Mouse (Mus musculus) cerebellum, adult 2 months (tissue): ENCODE measurements at regions not wholly inside any gene's neighbourhood (a gene's known extent, or its start where the extent isn't known, plus 50 kb on each side); places are given as distances from the start of the nearest gene placed in this dataset.

Experiments
- DNase-seq, 2 experiments: peaks; one replicate each; pipeline ENCODE4 v3.0.0; 2021
- H3K27ac ChIP-seq: fragments of 200-500 bp; 2 replicates; pipeline ENCODE4 v1.5.1; 2012; ENCODE audit warnings: low read length, control low read depth, inconsistent platforms; ENCODE audit not compliant: insufficient read depth
- H3K27me3 ChIP-seq: fragments of 200-500 bp; 2 replicates; pipeline ENCODE4 v1.6.1; 2012; ENCODE audit warnings: inconsistent platforms, mild to moderate bottlenecking, low read length, moderate library complexity; ENCODE audit not compliant: control insufficient read depth, insufficient read depth
- H3K4me1 ChIP-seq: fragments of 200-500 bp; 2 replicates; pipeline ENCODE4 v1.6.1; 2011; ENCODE audit warnings: low read length; ENCODE audit not compliant: control insufficient read depth, insufficient read depth
- H3K4me3 ChIP-seq: fragments of 200-500 bp; replicated peaks from 2 replicates; pipeline ENCODE3; 2011; ENCODE audit warnings: mild to moderate bottlenecking, low read depth, low read length, control low read depth; ENCODE audit not compliant: insufficient read depth
- CTCF ChIP-seq: fragments of 200-500 bp; IDR thresholded peaks from 2 replicates; pipeline ENCODE4 v1.5.1; 2011; ENCODE audit warnings: low read depth, mild to moderate bottlenecking, control low read depth, low read length, moderate library complexity, borderline replicate concordance; ENCODE audit not compliant: insufficient read depth
- POLR2A ChIP-seq: fragments of 200-500 bp; IDR thresholded peaks from 2 replicates; pipeline ENCODE4 v1.6.1; 2011; ENCODE audit warnings: low read length, control low read depth, borderline replicate concordance; ENCODE audit not compliant: insufficient read depth
- WGBS: fragments of 180-500 bp; shearing (Covaris S2); methylation state at CpG from one replicate; pipeline ENCODE4 v1.1.7; 2018; 5-methylcytosine and 5-hydroxymethylcytosine counted together

DNA sequence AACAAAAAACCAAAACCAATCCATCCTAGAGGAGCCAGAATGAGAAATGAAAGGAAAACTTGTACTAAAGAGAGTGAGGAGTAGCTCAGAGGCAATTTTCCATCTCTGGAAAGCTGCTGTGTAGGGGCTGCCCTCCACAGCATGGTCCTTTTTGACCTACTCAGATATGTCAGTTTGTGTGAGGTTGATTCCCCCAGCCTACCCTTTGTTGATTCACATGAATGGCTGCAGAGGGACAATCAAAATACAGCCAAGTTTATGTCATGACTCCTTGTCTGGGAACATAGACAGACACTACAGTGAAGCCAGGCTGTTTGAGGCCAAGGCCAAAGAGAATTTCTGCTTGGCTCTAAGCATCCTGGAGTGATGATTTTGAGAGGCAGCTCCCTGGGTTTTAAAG is 387.4 kb upstream of the Cdh6 start:
- Histone ChIP-seq H3K27ac (no peak overlapping the region), H3K27me3 (no peaks in the 10 kb centered on the region), H3K4me3 (no peak overlapping the region), H3K4me1 (no peaks in the 10 kb centered on the region)
- DNase-seq = no peak
- TF ChIP-seq POLR2A = no peak
- TF ChIP-seq CTCF = no peak

DNA sequence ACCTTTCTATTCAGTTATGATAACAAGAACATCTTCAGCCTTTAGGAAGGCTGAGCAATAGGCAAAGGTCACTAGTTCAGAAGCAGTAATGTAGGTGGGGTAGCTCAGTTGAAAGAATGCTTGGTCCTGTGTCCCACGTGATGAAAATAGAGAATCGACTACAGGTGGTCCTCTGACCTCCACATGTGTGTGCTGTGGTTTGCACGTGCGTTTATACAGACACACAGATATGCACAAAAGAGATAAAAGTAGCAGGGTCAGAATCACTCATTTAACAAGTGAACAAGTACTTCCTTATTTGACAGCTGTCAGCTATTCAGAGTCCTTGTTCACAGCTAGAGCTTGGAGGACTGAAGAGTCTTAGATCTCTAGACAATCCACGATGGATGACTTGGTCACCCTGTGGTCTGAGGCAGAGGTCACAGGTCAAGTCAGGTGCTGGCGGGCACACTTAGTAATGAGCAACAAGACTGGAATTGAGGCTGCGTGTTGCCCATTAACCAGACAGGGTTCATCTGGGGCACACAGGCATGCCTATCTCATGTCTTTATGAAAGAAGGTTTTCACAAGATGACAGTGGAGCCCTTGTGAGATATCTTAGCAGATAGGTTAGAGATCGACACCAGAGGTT is 375.8 kb upstream of the Cdh6 start:
- Histone ChIP-seq H3K4me1 (no peaks in the 10 kb centered on the region), H3K4me3 (no peak overlapping the region), H3K27ac (no peak overlapping the region), H3K27me3 (no peaks in the 10 kb centered on the region)
- WGBS = 52% methylated on average over 8 of the region's 8 CpGs
- no peak for TF ChIP-seq CTCF
- no peak for TF ChIP-seq POLR2A
- DNase-seq = no peak

DNA sequence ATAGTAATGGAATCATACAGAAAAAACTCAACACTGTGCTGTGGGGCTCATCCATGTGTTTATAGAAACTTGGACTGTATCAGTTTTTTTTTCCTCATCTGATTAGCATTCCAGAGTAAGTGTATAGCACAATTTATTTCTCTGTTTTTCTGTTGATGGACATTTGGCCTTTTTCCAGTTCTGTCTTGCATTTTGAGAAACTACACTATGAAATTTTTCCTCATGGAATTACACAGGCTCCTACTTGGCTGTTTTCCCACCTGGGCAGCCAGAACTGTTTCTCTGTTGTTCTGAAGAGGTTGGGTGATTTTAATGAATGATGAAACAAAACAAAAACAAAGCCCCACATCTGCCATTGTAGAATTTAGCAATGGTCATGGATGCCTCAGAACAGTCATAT is 366.6 kb upstream of the Cdh6 start:
- TF ChIP-seq POLR2A (no peak), CTCF (no peak)
- H3K27ac ChIP-seq = no peak overlapping the region
- DNase-seq = no peak
- no peaks in the 10 kb centered on the region for H3K4me1 ChIP-seq
- H3K27me3 ChIP-seq = no peaks in the 10 kb centered on the region
- no peak overlapping the region for H3K4me3 ChIP-seq

DNA sequence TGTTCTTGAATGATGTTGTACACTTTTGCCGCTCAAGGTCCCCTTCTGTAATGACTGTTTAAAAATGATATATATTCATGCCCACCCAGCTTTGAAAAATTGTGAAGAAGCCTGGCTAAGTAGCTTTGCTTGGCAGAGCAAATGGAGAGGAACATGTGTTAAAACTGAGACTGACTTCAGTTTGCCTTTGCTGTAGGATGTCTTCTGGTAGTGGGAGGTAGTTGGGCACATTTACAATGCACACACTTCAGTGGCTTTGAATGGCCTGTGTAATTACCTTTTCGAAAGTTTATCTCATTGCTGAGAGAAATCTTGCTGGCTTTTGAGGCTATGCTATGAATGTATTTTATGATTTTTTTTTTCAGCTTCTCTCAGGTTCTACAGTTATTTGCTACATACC is 360.5 kb upstream of the Cdh6 start:
- WGBS = 73% methylated on average over 2 of the region's 2 CpGs
- TF ChIP-seq CTCF (no peak), POLR2A (no peak)
- Histone ChIP-seq H3K27me3 (no peaks in the 10 kb centered on the region), H3K4me1 (no peaks in the 10 kb centered on the region), H3K27ac (no peak overlapping the region), H3K4me3 (no peak overlapping the region)
- no peak for DNase-seq

DNA sequence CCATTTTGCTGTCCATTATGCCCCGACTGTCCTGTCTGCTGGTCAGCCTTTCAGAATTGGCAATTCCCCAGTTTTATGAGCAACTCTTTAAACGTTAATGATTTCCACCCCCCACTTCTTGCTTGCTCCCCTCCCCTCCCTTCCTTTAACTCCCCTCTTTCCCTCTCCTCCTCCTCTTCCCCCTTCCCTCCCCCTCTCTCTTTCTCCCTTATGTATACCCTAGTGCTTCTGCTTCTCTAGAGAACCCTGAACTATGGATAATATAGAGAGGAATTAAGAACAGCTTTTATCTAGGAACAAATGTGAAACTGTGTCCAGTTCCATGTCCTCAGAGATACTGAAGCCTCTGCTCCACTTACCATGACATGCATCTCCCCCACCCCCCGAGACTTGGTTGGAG is 356.5 kb upstream of the Cdh6 start:
- no peaks in the 10 kb centered on the region for H3K27me3 ChIP-seq
- TF ChIP-seq POLR2A (no peak), CTCF (no peak)
- 48% methylated on average over 3 of the region's 3 CpGs for WGBS

DNA sequence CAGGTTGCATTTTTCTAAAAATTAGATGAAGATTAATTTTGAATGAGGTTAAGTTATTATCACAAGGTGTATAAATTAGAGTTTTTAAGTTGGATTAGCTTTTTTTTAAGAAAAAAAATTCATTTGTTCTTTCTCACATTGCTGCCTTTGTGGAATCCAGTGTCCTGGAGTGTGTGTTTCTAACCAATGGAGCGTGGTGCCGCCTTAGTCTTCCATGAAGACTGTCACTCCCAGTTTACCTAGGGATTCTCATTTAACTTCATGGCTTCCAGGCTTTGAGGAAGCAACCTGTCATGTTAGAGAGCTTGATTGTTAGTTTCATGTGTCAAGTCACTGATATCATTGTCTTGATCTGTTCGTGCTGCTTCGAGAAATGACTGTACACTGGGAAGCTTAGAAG is 355.6 kb upstream of the Cdh6 start:
- H3K4me3 ChIP-seq = no peak overlapping the region
- H3K27ac ChIP-seq = no peak overlapping the region
- no peak for TF ChIP-seq CTCF
- no peak for TF ChIP-seq POLR2A
- 74% methylated on average over 4 of the region's 4 CpGs for WGBS
- H3K27me3 ChIP-seq = no peaks in the 10 kb centered on the region
- no peak for DNase-seq
- H3K4me1 ChIP-seq = no peaks in the 10 kb centered on the region

More for the DNA sequence above, 356.5 kb upstream of the Cdh6 start:
- Histone ChIP-seq H3K4me1 (no peaks in the 10 kb centered on the region), H3K4me3 (no peak overlapping the region), H3K27ac (no peak overlapping the region)
- DNase-seq = no peak
